Mouse (Mus musculus): ENCODE data around the gene Esrrg.

DNA sequence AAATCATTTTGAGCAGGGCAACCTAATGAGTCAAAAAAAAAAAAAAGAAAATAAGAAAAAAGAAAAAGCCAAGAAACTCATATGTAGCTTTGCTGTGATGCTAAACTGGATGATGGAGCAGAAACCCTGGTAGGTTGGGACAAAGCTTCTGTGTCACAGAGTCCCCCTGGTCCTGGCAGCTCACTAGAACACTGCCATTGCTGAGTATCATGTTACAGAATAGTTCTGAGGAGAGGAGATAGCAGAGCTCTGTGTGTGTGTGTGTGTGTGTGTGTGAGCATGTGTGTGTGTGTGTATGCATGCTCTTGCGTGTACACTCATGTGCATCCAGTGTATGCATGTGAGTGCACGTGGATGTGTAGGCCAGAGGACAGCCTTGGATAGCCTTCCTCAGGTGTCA, 265.2 kb downstream of the Esrrg start:
- TF ChIP-seq CTCF (IDR thresholded peaks at IDR 0.05 in 2 of 3, conservative IDR thresholded peaks at IDR 0.05 in 1 of 3; ENCODE audit: control insufficient read depth in 1 of 3, insufficient read depth in 1 of 3, low read depth in 2 of 3, low read length in 3 of 3, poor library complexity in 1 of 3, severe bottlenecking in 1 of 3) (no peak), POLR2A (IDR thresholded peaks at IDR 0.05; ENCODE audit: control insufficient read depth in 1 of 2, insufficient read depth in 1 of 2, low read depth in 1 of 2, low read length in 2 of 2, poor library complexity in 1 of 2) (no peak), JUND (IDR thresholded peaks at IDR 0.05; ENCODE audit: low read depth, low read length) (no peak), EP300 (IDR thresholded peaks at IDR 0.05; ENCODE audit: low read depth in 1 of 2, low read length in 2 of 2) (no peak), NRF1 (IDR thresholded peaks at IDR 0.05; ENCODE audit: insufficient read depth, low read depth, low read length, poor library complexity, severe bottlenecking) (no peak), MYC (IDR thresholded peaks at IDR 0.05; ENCODE audit: low read depth, low read length) (no peak), TAL1 (IDR thresholded peaks at IDR 0.05; ENCODE audit: low read length) (no peak), CHD2 (IDR thresholded peaks at IDR 0.05; ENCODE audit: low read length) (no peak), ZC3H11A (IDR thresholded peaks at IDR 0.05; ENCODE audit: low read depth, low read length) (no peak), SIN3A (IDR thresholded peaks at IDR 0.05; ENCODE audit: low read length) (no peak)
